Mouse (Mus musculus) small intestine, adult 2 months (tissue): ENCODE data around the gene Oxt. TPM values are rescaled to one million over a fixed set of nuclear protein-coding genes. Genes with fewer than 3 reads are reported as not detected.

ENCODE experiments used
- H3K27ac ChIP-seq: fragments of 200-500 bp; 2 replicates; pipeline ENCODE4 v1.5.1; 2012; ENCODE audit warnings: low read depth, low read length, control low read depth, inconsistent platforms; ENCODE audit not compliant: insufficient read depth
- H3K27me3 ChIP-seq: fragments of 200-500 bp; 2 replicates; pipeline ENCODE4 v1.6.1; 2012; ENCODE audit warnings: mild to moderate bottlenecking, moderate library complexity, low read length, inconsistent platforms; ENCODE audit not compliant: control insufficient read depth, insufficient read depth
- H3K36me3 ChIP-seq: fragments of 200-500 bp; 2 replicates; pipeline ENCODE4 v1.6.1; 2012; ENCODE audit warnings: mild to moderate bottlenecking, low read length, control low read depth, inconsistent platforms; ENCODE audit not compliant: control insufficient read depth, insufficient read depth
- H3K4me1 ChIP-seq: fragments of 200-500 bp; 2 replicates; pipeline ENCODE4 v1.6.1; 2012; ENCODE audit warnings: low read length, inconsistent platforms, mixed read lengths; ENCODE audit not compliant: control insufficient read depth, insufficient read depth, insufficient read length
- H3K4me3 ChIP-seq: fragments of 200-500 bp; 2 replicates; pipeline ENCODE4 v1.5.1; 2012; ENCODE audit warnings: low read depth, mild to moderate bottlenecking, control low read depth, inconsistent platforms, low read length, moderate library complexity
- CTCF ChIP-seq: fragments of 200-500 bp; IDR thresholded peaks from 2 replicates; pipeline ENCODE4 v1.5.1; 2012; ENCODE audit warnings: low read depth, mild to moderate bottlenecking, control low read depth, inconsistent platforms, low read length, moderate library complexity, mixed read lengths; ENCODE audit not compliant: insufficient replicate concordance, insufficient read length; ENCODE audit errors: extremely low read depth
- POLR2A ChIP-seq: fragments of 200-500 bp; IDR thresholded peaks from 2 replicates; pipeline ENCODE4 v1.6.1; 2012; ENCODE audit warnings: low read depth, mild to moderate bottlenecking, control low read depth, inconsistent platforms, low read length, moderate library complexity
- WGBS: fragments of 180-500 bp; shearing (Covaris S2); methylation state at CpG from one replicate; pipeline ENCODE4 v1.1.7; 2018; 5-methylcytosine and 5-hydroxymethylcytosine counted together
- polyA plus RNA-seq: library from polyadenylated mRNA; depleted of rRNA; stranded (reverse); fragments of >200 nt; gene quantifications from 2 replicates; pipeline ENCODE4 v1.2.3, GENCODE M21; 2012

Gene Oxt
- polyA plus RNA-seq, 1 experiment = not detected

DNA sequence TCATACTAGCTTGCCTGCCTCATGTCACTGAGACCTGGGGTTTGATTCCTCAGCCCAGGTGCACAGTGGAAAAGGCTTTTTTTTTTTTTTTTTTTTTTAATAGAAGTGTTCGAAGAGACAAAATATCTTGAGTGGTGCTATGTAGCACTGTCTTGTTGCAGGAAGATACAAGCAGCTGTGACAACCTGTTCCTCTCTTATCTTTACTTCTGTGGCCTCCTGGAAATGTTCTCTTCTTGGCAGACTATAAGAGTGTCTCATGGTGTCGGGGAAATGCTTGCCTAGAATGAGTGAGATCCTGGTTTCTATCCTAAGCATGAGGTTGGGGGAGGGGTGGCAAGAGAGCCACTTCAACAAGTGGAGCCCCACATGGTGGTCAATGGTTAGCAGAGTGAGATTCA lies 12.4 kb downstream of the Oxt start:
- Histone ChIP-seq H3K27ac (no peak overlapping the region), H3K4me1 (no peaks in the 10 kb centered on the region), H3K27me3 (no peaks in the 10 kb centered on the region), H3K4me3 (no peak overlapping the region), H3K36me3 (peaks cover 7% of the 10 kb centered on the region; the same call in 1 of the 2 replicates)
- TF ChIP-seq CTCF = no peak
- no peak for TF ChIP-seq POLR2A
- WGBS = 65% methylated on average over 2 of the region's 2 CpGs

DNA sequence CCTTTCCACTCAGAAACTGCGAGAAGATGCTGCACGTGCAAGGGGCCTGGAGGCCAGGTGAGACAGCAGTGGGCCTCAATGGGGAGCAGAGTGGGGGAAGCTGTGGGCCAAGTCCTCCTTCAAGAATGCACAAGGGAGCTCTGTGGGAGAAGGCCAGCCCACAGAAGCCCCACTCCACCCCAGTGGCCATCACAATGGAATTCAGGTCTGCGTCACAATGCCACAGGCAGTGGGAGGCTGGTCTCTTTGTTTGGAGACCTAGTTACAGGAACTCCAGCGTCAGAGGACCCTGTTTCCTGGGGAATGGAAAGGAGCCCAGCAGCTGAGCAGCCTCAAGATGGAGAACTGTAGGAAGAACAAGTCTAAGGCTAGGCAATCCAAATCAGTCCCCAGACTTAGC lies 13.2 kb downstream of the Oxt start:
- 75% methylated on average over 4 of the region's 4 CpGs for WGBS
- no peak overlapping the region for H3K4me3 ChIP-seq
- no peaks in the 10 kb centered on the region for H3K4me1 ChIP-seq
- peaks cover 8% of the 10 kb centered on the region; the same call in 1 of the 2 replicates for H3K36me3 ChIP-seq
- no peaks in the 10 kb centered on the region for H3K27me3 ChIP-seq
- H3K27ac ChIP-seq = no peak overlapping the region
- TF ChIP-seq CTCF = no peak
- TF ChIP-seq POLR2A = no peak

DNA sequence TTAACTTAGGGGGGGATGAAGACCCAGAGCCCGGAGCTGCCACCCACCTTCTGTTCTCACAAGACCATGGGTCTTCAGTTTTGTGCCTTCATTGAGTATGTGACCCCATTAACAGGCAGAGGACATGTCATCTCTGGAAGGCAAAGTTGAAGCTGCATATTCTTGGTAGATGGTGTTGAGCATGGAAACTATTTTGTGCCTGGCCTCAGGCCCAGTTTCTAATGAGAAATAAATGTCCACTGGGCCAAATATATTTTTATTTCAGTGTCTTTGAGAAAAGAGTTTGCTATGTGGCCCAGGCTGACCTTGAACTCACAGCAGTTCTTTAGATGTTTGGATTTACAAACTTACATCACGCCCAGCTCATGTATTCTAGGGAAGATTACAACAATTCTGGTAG lies 13.8 kb downstream of the Oxt start:
- H3K36me3 ChIP-seq = peaks cover 8% of the 10 kb centered on the region; the same call in 1 of the 2 replicates
- no peaks in the 10 kb centered on the region for H3K27me3 ChIP-seq
- no peak overlapping the region for H3K27ac ChIP-seq
- H3K4me3 ChIP-seq = no peak overlapping the region
- TF ChIP-seq POLR2A (no peak), CTCF (no peak)
- no peaks in the 10 kb centered on the region for H3K4me1 ChIP-seq
- WGBS = 87% methylated on average over 2 of the region's 2 CpGs

DNA sequence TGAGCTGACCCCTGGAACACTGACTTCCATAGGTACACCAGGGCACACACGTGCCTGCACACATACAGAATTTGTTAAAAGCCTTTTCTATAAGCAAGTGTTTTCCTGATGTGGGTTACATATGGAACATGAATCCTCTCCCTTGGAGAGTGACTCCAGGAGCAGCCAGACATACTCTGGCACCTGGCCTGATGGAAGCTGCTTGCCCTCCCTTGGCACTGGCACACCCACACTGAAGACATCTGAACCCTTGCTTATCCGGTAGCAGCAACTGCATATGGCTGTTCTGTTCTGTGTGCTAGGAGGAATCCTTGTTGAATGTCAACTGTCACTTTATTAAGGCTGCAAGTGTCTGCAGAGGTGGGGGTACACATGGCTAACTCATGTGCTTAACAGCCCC lies 15.0 kb downstream of the Oxt start:
- H3K27ac ChIP-seq = no peak overlapping the region
- 87% methylated on average over 2 of the region's 2 CpGs for WGBS
- H3K4me3 ChIP-seq = no peak overlapping the region
- H3K4me1 ChIP-seq = no peaks in the 10 kb centered on the region
- H3K27me3 ChIP-seq = no peaks in the 10 kb centered on the region
- TF ChIP-seq CTCF = no peak
- TF ChIP-seq POLR2A = no peak
- peaks cover 13% of the 10 kb centered on the region for H3K36me3 ChIP-seq

DNA sequence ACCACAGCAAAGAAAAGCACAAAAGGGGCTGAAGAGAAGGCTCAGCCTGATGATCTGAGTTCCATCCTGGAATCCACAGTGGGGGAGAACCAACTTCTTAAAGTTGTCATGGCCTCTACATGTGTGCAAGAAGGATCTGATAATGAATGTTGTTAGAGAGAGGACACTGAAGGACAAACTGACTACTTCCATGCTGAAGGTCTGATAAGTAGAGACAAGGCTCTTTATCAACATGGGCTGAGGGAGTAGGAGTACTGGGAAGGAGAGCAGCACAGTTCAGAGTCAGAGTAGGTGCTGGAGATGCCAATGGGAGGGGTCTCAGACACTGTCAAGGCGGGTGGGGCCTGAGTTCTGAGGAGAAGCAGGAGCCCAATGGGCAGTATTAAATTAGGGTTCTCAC lies 19.6 kb downstream of the Oxt start:
- Histone ChIP-seq H3K27ac (no peak overlapping the region), H3K27me3 (no peaks in the 10 kb centered on the region), H3K36me3 (peaks cover 32% of the 10 kb centered on the region), H3K4me3 (no peak overlapping the region), H3K4me1 (no peaks in the 10 kb centered on the region)
- 91% methylated on average over 1 of the region's 1 CpGs for WGBS
- TF ChIP-seq CTCF = no peak

DNA sequence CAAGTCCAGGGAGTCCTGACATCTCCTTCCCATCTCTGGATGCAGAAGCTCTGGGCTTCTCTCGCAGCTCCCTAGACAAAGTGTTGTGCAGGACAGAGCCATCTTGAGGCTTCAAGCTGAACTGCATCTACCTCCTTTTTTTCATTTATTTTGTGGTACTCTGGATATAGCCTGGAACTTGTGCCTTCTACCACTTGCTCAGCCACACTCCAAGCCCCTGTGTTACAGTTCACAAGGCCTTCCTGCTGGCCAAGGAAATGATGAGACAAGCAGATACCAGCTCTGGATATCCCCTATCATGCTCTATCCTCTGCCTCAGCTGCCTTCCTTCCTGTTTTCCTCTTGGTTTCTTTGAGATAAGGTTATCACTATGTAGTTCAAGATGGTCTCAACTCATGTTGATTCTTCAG lies 21.6 kb downstream of the Oxt start:
- peaks cover 30% of the 10 kb centered on the region for H3K36me3 ChIP-seq
- no peak for TF ChIP-seq POLR2A
- peak; percentile 49; the same call in 1 of the 2 replicates for TF ChIP-seq CTCF
- H3K4me1 ChIP-seq = no peaks in the 10 kb centered on the region
- no peaks in the 10 kb centered on the region for H3K27me3 ChIP-seq
- no peak overlapping the region for H3K4me3 ChIP-seq
- 37% methylated on average over 1 of the region's 1 CpGs for WGBS
- H3K27ac ChIP-seq = no peak overlapping the region

DNA sequence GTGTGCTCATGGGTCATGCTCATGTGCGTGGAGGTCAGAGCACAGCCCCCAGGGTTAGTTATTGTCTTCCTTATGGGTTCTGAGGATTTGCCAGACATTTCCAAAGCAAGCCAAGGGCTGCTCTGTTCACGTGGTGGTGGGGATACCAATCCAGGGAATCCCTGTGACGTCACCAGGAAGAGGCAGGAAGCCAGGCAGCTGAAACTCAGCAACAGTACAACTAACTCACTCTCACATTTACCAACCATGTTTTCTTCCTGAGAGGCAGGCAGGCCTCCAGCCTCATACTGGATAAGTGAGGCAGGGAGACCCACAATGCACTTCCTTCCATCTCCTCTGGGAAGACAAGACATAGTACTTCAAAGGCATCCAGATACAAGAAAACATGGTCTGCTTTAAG lies 22.4 kb downstream of the Oxt start:
- Histone ChIP-seq H3K27me3 (no peaks in the 10 kb centered on the region), H3K4me1 (no peaks in the 10 kb centered on the region), H3K4me3 (no peak overlapping the region), H3K27ac (no peak overlapping the region), H3K36me3 (peaks cover 31% of the 10 kb centered on the region)
- TF ChIP-seq POLR2A (no peak), CTCF (no peak)
- WGBS = 78% methylated on average over 3 of the region's 3 CpGs

DNA sequence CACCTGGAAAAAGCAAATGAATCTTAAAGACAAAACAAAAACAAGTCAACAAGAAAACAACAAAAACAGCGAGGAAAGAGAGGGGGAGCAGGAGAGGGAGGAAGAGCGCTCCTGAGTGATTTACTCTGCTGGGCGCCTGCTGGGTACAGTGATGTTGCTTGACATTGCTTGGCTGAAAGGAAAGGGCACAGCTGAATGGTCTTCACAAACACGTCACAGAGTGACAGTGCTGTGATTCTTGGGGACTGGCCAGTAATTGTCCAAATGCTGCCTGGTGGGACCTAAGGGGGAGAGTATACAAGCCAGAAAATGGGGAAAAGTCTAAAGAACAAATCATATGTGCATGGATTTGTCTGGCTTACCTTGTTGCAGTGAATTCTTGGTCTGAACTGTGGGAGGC lies 26.2 kb downstream of the Oxt start:
- WGBS = 92% methylated on average over 4 of the region's 4 CpGs
- H3K4me1 ChIP-seq = no peaks in the 10 kb centered on the region
- no peak overlapping the region for H3K4me3 ChIP-seq
- peaks cover 25% of the 10 kb centered on the region for H3K36me3 ChIP-seq
- TF ChIP-seq POLR2A = no peak
- H3K27me3 ChIP-seq = no peaks in the 10 kb centered on the region
- H3K27ac ChIP-seq = no peak overlapping the region
